Mouse (Mus musculus): ENCODE data around the gene Ticam1. TPM values are rescaled to one million over a fixed set of nuclear protein-coding genes. Genes with fewer than 3 reads are reported as not detected.

The Ticam1 gene
- polyA plus RNA-seq (2014; fragmentation: Nextera tagmentation; extraction: Ambion mirVana): 7.1 and 11.3 TPM in 2 replicates

DNA sequence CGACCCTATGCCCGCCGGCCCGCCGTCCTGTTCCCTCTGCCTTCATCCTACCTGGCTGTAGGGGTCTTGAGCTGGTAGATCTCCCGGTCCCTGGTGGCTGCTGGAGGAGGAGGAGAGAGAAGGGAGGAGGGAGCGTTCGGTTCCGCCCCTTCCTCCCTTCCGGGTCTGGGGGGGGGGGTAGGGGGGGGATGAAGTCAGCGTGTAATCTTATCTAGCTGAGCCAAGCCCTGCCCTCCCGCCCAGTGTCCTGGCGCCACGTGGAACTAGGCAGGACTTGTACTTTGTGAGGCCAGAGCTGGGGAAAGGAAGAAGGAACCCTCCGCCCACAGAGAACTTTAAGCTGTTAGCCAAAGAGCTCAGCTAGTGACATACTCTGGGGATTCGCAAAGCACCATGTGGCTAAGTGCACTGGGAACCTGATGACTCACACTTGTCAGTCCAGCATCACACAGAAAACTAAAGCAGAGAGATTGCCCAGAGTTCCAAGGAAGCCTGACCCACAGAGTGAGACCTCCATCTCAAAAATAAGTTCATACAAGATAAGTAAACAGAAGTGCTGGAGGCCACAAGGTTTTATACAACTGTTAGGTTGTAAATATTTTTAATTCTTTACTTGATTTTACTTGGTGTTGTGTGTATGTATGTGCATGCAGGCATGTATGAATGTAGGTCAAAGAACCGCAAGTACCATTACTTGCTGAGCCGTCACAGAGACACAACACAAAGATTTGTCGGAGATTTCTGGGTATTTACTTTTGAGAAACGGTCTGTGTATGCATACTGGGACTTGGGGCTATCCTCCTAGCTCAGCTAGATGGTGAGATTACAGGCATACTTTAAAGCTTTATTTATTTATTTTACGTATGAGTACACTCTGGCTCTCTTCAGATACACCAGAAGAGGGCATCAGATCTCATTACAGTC lies at the start of gene Ticam1:
Gene Ticam1, minus strand, starts transcription at position 144 of the 924 bp plus-strand sequence.
- Histone ChIP-seq H3K9me3 (ENCODE audit: control insufficient read depth, low read length) (no peaks in the 10 kb centered on the region), H3K4me3 (ENCODE audit: low read depth, low read length) (peak within 1 kb of the TSS; percentile 55), H3K9ac (ENCODE audit: low read length) (peak within 1 kb of the TSS; percentile 77), H3K36me3 (ENCODE audit: control insufficient read depth, insufficient read depth, low read length) (peaks cover 33% of the 10 kb centered on the region), H3K27me3 (replicated peaks; ENCODE audit: control insufficient read depth, insufficient read depth, low read length) (no peaks in the 10 kb centered on the region), H3K27ac (ENCODE audit: low read depth) (peak within 1 kb of the TSS; percentile 93), H3K4me2 (ENCODE audit: low read length) (peak within 1 kb of the TSS; percentile 70), H3K4me1 (replicated peaks; ENCODE audit: control insufficient read depth, insufficient read depth, low read length) (peaks cover 10% of the 10 kb centered on the region)
- 3% methylated on average over 19 of the region's 21 CpGs for WGBS
- ATAC-seq (replicated peaks; ENCODE audit: low FRiP score, low TSS enrichment, low read depth): peak; percentile 90
- DNase-seq (ENCODE audit: low spot score): peak; percentile 95

DNA sequence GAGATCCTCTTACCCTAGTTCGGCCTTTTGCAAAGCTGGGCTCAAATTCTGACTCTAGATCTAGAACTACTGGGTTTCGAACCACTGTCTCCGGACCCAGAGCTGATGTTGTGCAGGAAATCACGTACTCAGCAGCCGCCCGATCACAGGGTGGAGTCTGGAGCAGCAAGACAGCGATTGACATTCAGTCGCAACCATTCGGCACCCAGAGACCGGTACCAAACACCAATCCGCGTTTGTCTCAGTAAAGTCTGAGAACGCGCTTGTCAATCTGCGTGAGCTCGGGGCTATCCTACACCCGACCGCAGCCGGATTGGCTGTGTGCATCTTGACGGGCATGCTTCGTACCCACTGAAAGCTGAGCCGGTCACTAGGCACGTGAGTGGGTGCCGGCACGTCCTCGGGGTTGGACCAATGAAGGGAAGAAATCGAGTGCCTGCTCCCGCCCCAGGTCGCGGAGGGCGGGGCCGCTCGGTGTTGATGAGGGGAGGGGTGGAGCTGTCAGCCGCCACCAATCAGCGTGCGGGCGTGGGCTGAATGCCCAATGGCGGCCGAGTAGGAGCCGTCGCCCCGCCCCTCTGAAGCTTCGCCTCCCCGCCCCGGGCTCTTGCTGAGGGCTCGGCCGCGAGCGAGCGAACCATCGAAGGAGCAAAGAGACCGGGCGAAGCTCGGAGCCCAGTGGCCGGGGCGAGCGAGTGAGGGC lies 49.0 kb upstream of the Ticam1 start, which contains the start of gene Kdm4b:
Gene Kdm4b, plus strand, starts transcription at position 613 of the 703 bp plus-strand sequence.
- ATAC-seq (replicated peaks; ENCODE audit: low FRiP score, low TSS enrichment, low read depth) (peak; percentile 99), DNase-seq (ENCODE audit: low spot score) (peak; percentile 97)
- peak within 1 kb of the TSS; percentile 94 for H3K27ac ChIP-seq (ENCODE audit: low read depth)
- H3K4me1 ChIP-seq (replicated peaks; ENCODE audit: control insufficient read depth, insufficient read depth, low read length): peaks cover 16% of the 10 kb centered on the region
- H3K9me3 ChIP-seq (ENCODE audit: control insufficient read depth, low read length): no peaks in the 10 kb centered on the region
- no peaks in the 10 kb centered on the region for H3K27me3 ChIP-seq (replicated peaks; ENCODE audit: control insufficient read depth, insufficient read depth, low read length)
- peak within 1 kb of the TSS; percentile 85 for H3K4me3 ChIP-seq (ENCODE audit: low read depth, low read length)
- WGBS: under 1% methylated on average over 57 of the region's 57 CpGs
- H3K9ac ChIP-seq (ENCODE audit: low read length): peak within 1 kb of the TSS; percentile 89
- peaks cover 25% of the 10 kb centered on the region for H3K36me3 ChIP-seq (ENCODE audit: control insufficient read depth, insufficient read depth, low read length)
- peak within 1 kb of the TSS; percentile 64 for H3K4me2 ChIP-seq (ENCODE audit: low read length)

DNA sequence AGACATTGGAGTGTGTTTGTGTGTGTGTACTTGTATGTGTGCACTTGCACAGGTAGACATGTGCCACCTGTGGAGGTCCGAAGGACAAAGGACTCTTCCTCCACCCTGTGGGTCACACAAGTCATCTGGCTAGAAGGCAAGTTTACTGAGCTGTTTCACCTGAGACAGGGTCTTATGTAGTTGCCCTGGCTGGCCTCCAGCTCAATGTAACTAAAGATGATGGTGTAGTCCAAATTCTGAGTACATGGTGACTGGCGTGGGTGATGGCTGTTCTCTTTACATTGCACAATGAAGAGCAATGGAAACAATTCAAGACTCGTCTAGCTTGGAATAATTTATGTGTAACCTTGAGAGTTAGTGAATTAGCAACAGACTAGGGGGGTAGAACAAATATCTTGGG lies 47.8 kb upstream of the Ticam1 start:
- no peak overlapping the region for H3K4me2 ChIP-seq (ENCODE audit: low read length)
- no peaks in the 10 kb centered on the region for H3K27me3 ChIP-seq (replicated peaks; ENCODE audit: control insufficient read depth, insufficient read depth, low read length)
- no peak for ATAC-seq (replicated peaks; ENCODE audit: low FRiP score, low TSS enrichment, low read depth)
- peaks cover 16% of the 10 kb centered on the region for H3K4me1 ChIP-seq (replicated peaks; ENCODE audit: control insufficient read depth, insufficient read depth, low read length)
- H3K9me3 ChIP-seq (ENCODE audit: control insufficient read depth, low read length): no peaks in the 10 kb centered on the region
- 64% methylated on average over 3 of the region's 3 CpGs for WGBS
- H3K36me3 ChIP-seq (ENCODE audit: control insufficient read depth, insufficient read depth, low read length): peaks cover 37% of the 10 kb centered on the region
- H3K9ac ChIP-seq (ENCODE audit: low read length): no peak overlapping the region
- H3K4me3 ChIP-seq (ENCODE audit: low read depth, low read length): no peak overlapping the region
- H3K27ac ChIP-seq (ENCODE audit: low read depth): no peak overlapping the region
- DNase-seq (ENCODE audit: low spot score): no peak

GRCm38 (mm10) chr17:56309191-56309945 lies 32.8 kb upstream of the Ticam1 start:
- H3K9ac ChIP-seq (ENCODE audit: low read length): no peak overlapping the region
- ATAC-seq (replicated peaks; ENCODE audit: low FRiP score, low TSS enrichment, low read depth) (no peak), DNase-seq (ENCODE audit: low spot score) (no peak)
- peaks cover 40% of the 10 kb centered on the region for H3K4me1 ChIP-seq (replicated peaks; ENCODE audit: control insufficient read depth, insufficient read depth, low read length)
- no peak overlapping the region for H3K4me2 ChIP-seq (ENCODE audit: low read length)
- H3K4me3 ChIP-seq (ENCODE audit: low read depth, low read length): no peak overlapping the region
- H3K36me3 ChIP-seq (ENCODE audit: control insufficient read depth, insufficient read depth, low read length): peaks cover 89% of the 10 kb centered on the region
- WGBS: 79% methylated on average over 15 of the region's 15 CpGs
- H3K9me3 ChIP-seq (ENCODE audit: control insufficient read depth, low read length): no peaks in the 10 kb centered on the region
- H3K27me3 ChIP-seq (replicated peaks; ENCODE audit: control insufficient read depth, insufficient read depth, low read length): no peaks in the 10 kb centered on the region
- H3K27ac ChIP-seq (ENCODE audit: low read depth): no peak overlapping the region

- Histone ChIP-seq H3K36me3 (ENCODE audit: control insufficient read depth, insufficient read depth, low read length) (peaks cover 76% of the 10 kb centered on the region), H3K9ac (ENCODE audit: low read length) (no peak overlapping the region), H3K27ac (ENCODE audit: low read depth) (peak overlapping the region; percentile 33; the same call in 1 of the 2 replicates), H3K4me2 (ENCODE audit: low read length) (peak overlapping the region; percentile 99; the same call in 1 of the 2 replicates), H3K4me1 (replicated peaks; ENCODE audit: control insufficient read depth, insufficient read depth, low read length) (peaks cover 40% of the 10 kb centered on the region), H3K27me3 (replicated peaks; ENCODE audit: control insufficient read depth, insufficient read depth, low read length) (no peaks in the 10 kb centered on the region), H3K4me3 (ENCODE audit: low read depth, low read length) (0 out of 2 replicates have a peak overlapping the region, but pooled peaks have one; percentile 6), H3K9me3 (ENCODE audit: control insufficient read depth, low read length) (no peaks in the 10 kb centered on the region)
- 58% methylated on average over 6 of the region's 6 CpGs for WGBS
- 0 out of 2 replicates have a peak, but pooled peaks have one; percentile 4 for ATAC-seq (replicated peaks; ENCODE audit: low FRiP score, low TSS enrichment, low read depth)
- peak; percentile 65 for DNase-seq (ENCODE audit: low spot score)
Observed at GRCm38 (mm10) chr17:56308088-56308487, 31.5 kb upstream of the Ticam1 start.

GRCm38 (mm10) chr17:56305826-56306225 lies 29.2 kb upstream of the Ticam1 start:
- ATAC-seq (replicated peaks; ENCODE audit: low FRiP score, low TSS enrichment, low read depth) (no peak), DNase-seq (ENCODE audit: low spot score) (no peak)
- peaks cover 46% of the 10 kb centered on the region for H3K4me1 ChIP-seq (replicated peaks; ENCODE audit: control insufficient read depth, insufficient read depth, low read length)
- H3K27ac ChIP-seq (ENCODE audit: low read depth): no peak overlapping the region; the same call in 1 of the 2 replicates
- H3K9me3 ChIP-seq (ENCODE audit: control insufficient read depth, low read length): no peaks in the 10 kb centered on the region
- peak overlapping the region; percentile 99 for H3K4me2 ChIP-seq (ENCODE audit: low read length)
- no peak overlapping the region for H3K9ac ChIP-seq (ENCODE audit: low read length)
- H3K27me3 ChIP-seq (replicated peaks; ENCODE audit: control insufficient read depth, insufficient read depth, low read length): no peaks in the 10 kb centered on the region
- H3K4me3 ChIP-seq (ENCODE audit: low read depth, low read length): peak overlapping the region; percentile 86
- WGBS: 62% methylated on average over 8 of the region's 8 CpGs
- H3K36me3 ChIP-seq (ENCODE audit: control insufficient read depth, insufficient read depth, low read length): peaks cover 54% of the 10 kb centered on the region

DNA sequence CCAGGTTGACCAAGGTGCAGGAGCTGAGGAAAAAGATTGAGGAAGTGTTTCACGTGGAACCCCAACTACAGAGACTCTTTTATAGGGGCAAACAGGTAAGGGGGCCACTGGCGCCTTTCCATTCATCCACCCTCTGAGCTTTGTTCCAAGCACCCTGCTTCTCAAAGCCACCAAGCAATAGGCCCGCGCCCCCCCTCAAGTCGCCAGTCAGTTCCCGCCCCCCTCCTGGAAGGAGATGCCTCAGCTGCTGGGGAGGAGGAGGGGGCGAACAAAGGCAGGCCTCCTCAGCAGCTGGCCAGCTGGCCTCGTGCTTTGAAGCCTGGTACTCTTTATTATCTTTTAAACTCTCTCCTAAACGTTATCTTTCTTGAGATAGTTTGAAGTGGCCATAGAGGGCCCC lies 28.6 kb upstream of the Ticam1 start:
- H3K9ac ChIP-seq (ENCODE audit: low read length): peak overlapping the region; percentile 83
- ATAC-seq (replicated peaks; ENCODE audit: low FRiP score, low TSS enrichment, low read depth) (no peak), DNase-seq (ENCODE audit: low spot score) (no peak)
- H3K9me3 ChIP-seq (ENCODE audit: control insufficient read depth, low read length): no peaks in the 10 kb centered on the region
- H3K4me1 ChIP-seq (replicated peaks; ENCODE audit: control insufficient read depth, insufficient read depth, low read length): peaks cover 46% of the 10 kb centered on the region
- peaks cover 47% of the 10 kb centered on the region for H3K36me3 ChIP-seq (ENCODE audit: control insufficient read depth, insufficient read depth, low read length)
- peak overlapping the region; percentile 86 for H3K4me3 ChIP-seq (ENCODE audit: low read depth, low read length)
- peak overlapping the region; percentile 34; the same call in 1 of the 2 replicates for H3K27ac ChIP-seq (ENCODE audit: low read depth)
- no peaks in the 10 kb centered on the region for H3K27me3 ChIP-seq (replicated peaks; ENCODE audit: control insufficient read depth, insufficient read depth, low read length)
- H3K4me2 ChIP-seq (ENCODE audit: low read length): peak overlapping the region; percentile 99
- 20% methylated on average over 9 of the region's 9 CpGs for WGBS

DNA sequence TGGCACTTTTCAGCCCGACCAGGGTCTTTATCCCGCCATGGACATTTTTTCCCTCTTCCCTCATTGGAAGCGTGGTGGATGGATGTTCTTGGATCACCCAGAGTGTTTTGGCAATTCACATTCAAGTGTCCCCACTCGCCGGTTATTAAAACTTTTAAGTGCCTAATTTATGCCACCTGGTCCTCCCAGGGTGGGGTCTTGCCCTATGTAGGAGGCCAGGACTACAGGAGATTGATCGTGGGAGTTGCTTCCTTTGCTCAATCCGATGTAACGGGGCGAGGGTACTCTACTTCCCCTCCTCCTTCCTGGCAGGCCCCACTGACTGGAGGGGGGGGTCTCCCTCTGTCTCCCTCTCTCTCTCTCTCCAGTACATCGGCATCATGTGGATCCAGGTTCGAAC lies 28.1 kb upstream of the Ticam1 start:
- DNase-seq (ENCODE audit: low spot score) (peak; percentile 65), ATAC-seq (replicated peaks; ENCODE audit: low FRiP score, low TSS enrichment, low read depth) (no peak)
- peaks cover 46% of the 10 kb centered on the region for H3K4me1 ChIP-seq (replicated peaks; ENCODE audit: control insufficient read depth, insufficient read depth, low read length)
- WGBS: 6% methylated on average over 11 of the region's 11 CpGs
- H3K36me3 ChIP-seq (ENCODE audit: control insufficient read depth, insufficient read depth, low read length): peaks cover 43% of the 10 kb centered on the region
- H3K27me3 ChIP-seq (replicated peaks; ENCODE audit: control insufficient read depth, insufficient read depth, low read length): no peaks in the 10 kb centered on the region
- H3K4me3 ChIP-seq (ENCODE audit: low read depth, low read length): peak overlapping the region; percentile 86
- H3K9ac ChIP-seq (ENCODE audit: low read length): peak overlapping the region; percentile 83
- no peaks in the 10 kb centered on the region for H3K9me3 ChIP-seq (ENCODE audit: control insufficient read depth, low read length)
- H3K4me2 ChIP-seq (ENCODE audit: low read length): peak overlapping the region; percentile 99
- peak overlapping the region; percentile 93; the same call in 1 of the 2 replicates for H3K27ac ChIP-seq (ENCODE audit: low read depth)

Measured in intestine, embryonic 14.5 days (tissue).